Mouse (Mus musculus): ENCODE results near the gene Sstr2. TPM values are rescaled to one million over a fixed set of nuclear protein-coding genes. Genes with fewer than 3 reads are reported as not detected.

Sstr2 gene
- polyA plus RNA-seq, 2 experiments: 2.8 to 3.6 TPM

DNA sequence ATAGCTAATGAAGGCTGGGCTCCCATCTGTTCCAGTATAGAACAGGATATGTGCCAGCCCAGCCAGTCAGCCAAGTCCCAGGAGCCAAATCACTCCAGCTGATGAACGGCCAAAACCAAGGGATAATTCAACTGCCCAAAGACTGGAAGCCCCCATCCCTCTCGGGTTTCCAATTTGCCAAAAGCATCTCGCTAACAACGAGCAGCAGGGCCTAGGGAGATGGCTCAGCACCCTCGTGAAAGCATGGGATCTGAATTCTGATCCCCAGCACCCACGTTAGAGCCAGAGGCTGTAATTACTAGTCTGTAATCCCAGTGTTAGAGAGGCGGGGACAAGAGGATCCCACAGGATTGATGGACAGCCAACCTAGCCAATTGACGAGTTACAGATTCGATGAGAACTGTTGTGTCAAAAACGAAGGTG, 15.6 kb downstream of the Sstr2 start:
- WGBS (ENCODE audit: insufficient replicate concordance): 60% methylated on average over 10 of the region's 10 CpGs
- Histone ChIP-seq H3K4me2 (ENCODE audit: low read depth) (no peak overlapping the region), H3K4me3 (ENCODE audit: insufficient read depth in 1 of 2, low read depth in 2 of 2, low read length in 2 of 2) (no peak overlapping the region), H3K36me3 (replicated peaks; ENCODE audit: control insufficient read depth, insufficient read depth, low read depth) (no peaks in the 10 kb centered on the region), H3K27ac (no peak overlapping the region), H3K9me3 (ENCODE audit: control insufficient read depth, low read length) (no peaks in the 10 kb centered on the region), H3K27me3 (ENCODE audit: control insufficient read depth, insufficient read depth, low read length) (no peaks in the 10 kb centered on the region), H3K4me1 (replicated peaks; ENCODE audit: control insufficient read depth in 2 of 2, insufficient read depth in 2 of 2, low read length in 1 of 2) (no peaks in the 10 kb centered on the region), H3K9ac (replicated peaks) (no peak overlapping the region)
- no peak for ATAC-seq (ENCODE audit: insufficient read depth)
- no peak for TF ChIP-seq EP300 (IDR thresholded peaks at IDR 0.05; ENCODE audit: low read depth)
- no peak for DNase-seq (ENCODE audit: low read depth in 3 of 3, low spot score in 3 of 3)

DNA sequence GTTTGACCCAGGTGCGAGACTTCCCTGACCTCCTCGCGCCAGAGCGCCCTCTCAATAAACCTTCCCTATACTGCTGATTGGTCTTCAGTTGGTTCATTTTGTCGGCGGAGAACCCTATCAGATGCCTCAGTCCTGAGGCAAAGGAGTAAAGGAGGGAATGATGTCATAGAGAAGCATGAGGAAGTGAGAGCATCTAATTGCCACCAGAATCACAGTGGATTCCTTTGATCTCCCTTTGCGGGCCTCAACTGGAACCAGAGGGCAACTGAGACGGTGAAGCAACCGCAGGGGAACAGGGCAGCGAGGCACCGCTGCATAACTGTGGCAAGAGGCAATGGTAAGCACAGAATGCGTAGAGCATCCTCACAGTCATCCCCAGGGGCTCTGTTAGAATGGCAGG, 19.5 kb downstream of the Sstr2 start:
- 78% methylated on average over 12 of the region's 12 CpGs for whole genome bisulfite sequencing (ENCODE audit: insufficient replicate concordance)
- no peaks in the 10 kb centered on the region for H3K4me1 ChIP-seq (replicated peaks; ENCODE audit: control insufficient read depth in 2 of 2, insufficient read depth in 2 of 2, low read length in 1 of 2)

GRCm38 (mm10) chr11:113645181-113645580, 26.0 kb downstream of the Sstr2 start:
- peaks cover 10 to 12% of the 10 kb centered on the region in 2 experiments for H3K4me1 ChIP-seq (replicated peaks; ENCODE audit: control insufficient read depth in 2 of 2, insufficient read depth in 2 of 2, low read length in 1 of 2)
- ATAC-seq (ENCODE audit: insufficient read depth): no peak

More for the DNA sequence above, 19.5 kb downstream of the Sstr2 start:
- Histone ChIP-seq H3K36me3 (replicated peaks; ENCODE audit: control insufficient read depth, insufficient read depth, low read depth) (no peaks in the 10 kb centered on the region), H3K9ac (replicated peaks) (no peak overlapping the region), H3K4me3 (ENCODE audit: insufficient read depth in 1 of 2, low read depth in 2 of 2, low read length in 2 of 2) (no peak overlapping the region), H3K9me3 (ENCODE audit: control insufficient read depth, low read length) (no peaks in the 10 kb centered on the region), H3K27me3 (ENCODE audit: control insufficient read depth, insufficient read depth, low read length) (no peaks in the 10 kb centered on the region), H3K4me2 (ENCODE audit: low read depth) (no peak overlapping the region), H3K27ac (no peak overlapping the region)
- ATAC-seq (ENCODE audit: insufficient read depth): no peak
- no peak for TF ChIP-seq EP300 (IDR thresholded peaks at IDR 0.05; ENCODE audit: low read depth)
- TF ChIP-seq CTCF (IDR thresholded peaks at IDR 0.05; ENCODE audit: low read depth): no peak
- no peak for DNase-seq (ENCODE audit: low read depth in 3 of 3, low spot score in 3 of 3)

DNA sequence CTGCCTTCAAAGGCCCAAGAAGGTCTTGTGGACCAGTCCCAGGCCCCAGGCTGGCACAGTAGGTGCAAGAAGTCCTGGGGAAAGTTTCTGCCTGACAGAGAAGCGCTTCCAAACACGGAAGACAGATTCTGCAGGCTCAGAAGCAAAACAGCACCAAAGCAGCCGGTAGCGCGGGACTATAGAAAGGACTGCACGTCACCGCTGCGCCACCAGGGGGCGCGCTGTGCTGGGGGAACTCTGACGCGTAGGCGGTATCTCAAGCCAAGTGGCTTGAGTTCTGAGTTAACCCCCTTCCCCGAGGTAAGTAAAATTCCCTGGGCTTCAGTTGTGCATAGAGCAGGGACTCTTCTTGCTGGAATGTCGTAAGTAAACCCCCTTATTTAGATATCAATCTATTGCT, 29.0 kb downstream of the Sstr2 start:
- TF ChIP-seq CTCF (IDR thresholded peaks at IDR 0.05; ENCODE audit: low read depth) (peak; percentile 99), EP300 (IDR thresholded peaks at IDR 0.05; ENCODE audit: low read depth) (no peak)
- H3K4me1 ChIP-seq (replicated peaks; ENCODE audit: control insufficient read depth in 2 of 2, insufficient read depth in 2 of 2, low read length in 1 of 2): peaks cover 24 to 27% of the 10 kb centered on the region in 2 experiments
- 1% methylated on average over 15 of the region's 15 CpGs for WGBS (ENCODE audit: insufficient replicate concordance)
- ATAC-seq (ENCODE audit: insufficient read depth) (peak; percentile 21; the same call in 1 of the 2 replicates), DNase-seq (ENCODE audit: low read depth in 3 of 3, low spot score in 3 of 3) (peak; percentile 53 to 64 (median 62))
- no peak overlapping the region for H3K4me3 ChIP-seq (ENCODE audit: insufficient read depth in 1 of 2, low read depth in 2 of 2, low read length in 2 of 2)
- H3K27ac ChIP-seq: no peak overlapping the region
- H3K9ac ChIP-seq (replicated peaks): no peak overlapping the region
- H3K27me3 ChIP-seq (ENCODE audit: control insufficient read depth, insufficient read depth, low read length): no peaks in the 10 kb centered on the region
- peaks cover 16% of the 10 kb centered on the region for H3K36me3 ChIP-seq (replicated peaks; ENCODE audit: control insufficient read depth, insufficient read depth, low read depth)
- H3K4me2 ChIP-seq (ENCODE audit: low read depth): peak overlapping the region; percentile 95; the same call in 1 of the 2 replicates
- no peaks in the 10 kb centered on the region for H3K9me3 ChIP-seq (ENCODE audit: control insufficient read depth, low read length)

More at GRCm38 (mm10) chr11:113645181-113645580, 26.0 kb downstream of the Sstr2 start:
- no peak for DNase-seq (ENCODE audit: low read depth in 3 of 3, low spot score in 3 of 3)
- no peaks in the 10 kb centered on the region for H3K27me3 ChIP-seq (ENCODE audit: control insufficient read depth, insufficient read depth, low read length)
- no peaks in the 10 kb centered on the region for H3K36me3 ChIP-seq (replicated peaks; ENCODE audit: control insufficient read depth, insufficient read depth, low read depth)
- peak; percentile 21; the same call in 1 of the 2 replicates for TF ChIP-seq CTCF (IDR thresholded peaks at IDR 0.05; ENCODE audit: low read depth)
- TF ChIP-seq EP300 (IDR thresholded peaks at IDR 0.05; ENCODE audit: low read depth): no peak
- H3K9me3 ChIP-seq (ENCODE audit: control insufficient read depth, low read length): no peaks in the 10 kb centered on the region
- 69% methylated on average over 3 of the region's 3 CpGs for WGBS (ENCODE audit: insufficient replicate concordance)
- no peak overlapping the region for H3K4me2 ChIP-seq (ENCODE audit: low read depth)
- no peak overlapping the region for H3K9ac ChIP-seq (replicated peaks)
- no peak overlapping the region for H3K27ac ChIP-seq
- H3K4me3 ChIP-seq (ENCODE audit: insufficient read depth in 1 of 2, low read depth in 2 of 2, low read length in 2 of 2): no peak overlapping the region

DNA sequence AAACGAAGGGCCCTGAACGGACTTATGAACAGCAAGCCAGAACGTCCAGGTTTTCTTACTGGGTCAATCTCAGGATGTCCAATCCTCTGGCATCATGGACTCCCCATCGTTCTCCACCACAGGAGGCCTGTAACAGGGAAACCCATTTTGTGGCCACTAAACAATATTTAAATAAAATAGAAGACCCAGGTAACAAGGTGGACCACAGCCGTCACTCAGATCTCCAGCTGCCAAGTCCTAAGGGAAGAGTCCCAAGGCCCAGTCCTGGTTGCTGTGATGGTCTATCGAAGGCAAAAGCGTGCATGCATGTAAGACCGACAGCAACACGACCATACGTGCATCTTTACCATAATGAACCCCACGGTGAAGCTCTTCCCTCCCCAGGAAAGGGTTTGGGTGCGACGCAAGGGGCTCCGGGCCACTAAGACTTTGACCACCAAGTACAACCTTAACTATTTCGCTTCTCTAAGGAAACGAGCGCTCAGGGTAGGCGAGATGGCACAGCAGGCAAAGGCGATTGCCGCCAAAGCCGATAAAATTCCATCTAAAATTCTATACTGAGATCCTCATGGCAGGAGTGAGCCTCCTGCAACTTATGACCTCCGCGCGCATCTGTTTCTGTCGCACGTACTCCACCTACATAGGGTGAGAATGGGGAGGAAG, 29.7 kb downstream of the Sstr2 start, which contains the start of gene Cog1:
TSS of gene Cog1 (plus strand) at position 480 of the 663 bp plus-strand sequence.
- no peaks in the 10 kb centered on the region for H3K9me3 ChIP-seq (ENCODE audit: control insufficient read depth, low read length)
- peak within 1 kb of the TSS; percentile 95 for H3K4me2 ChIP-seq (ENCODE audit: low read depth)
- H3K27ac ChIP-seq: peak within 1 kb of the TSS; percentile 84
- H3K27me3 ChIP-seq (ENCODE audit: control insufficient read depth, insufficient read depth, low read length): no peaks in the 10 kb centered on the region
- 39% methylated on average over 26 of the region's 26 CpGs for WGBS (ENCODE audit: insufficient replicate concordance)
- peak within 1 kb of the TSS; percentile 86 for H3K9ac ChIP-seq (replicated peaks)
- H3K4me3 ChIP-seq (ENCODE audit: insufficient read depth in 1 of 2, low read depth in 2 of 2, low read length in 2 of 2): peak within 1 kb of the TSS; percentile 99 to 100
- H3K36me3 ChIP-seq (replicated peaks; ENCODE audit: control insufficient read depth, insufficient read depth, low read depth): peaks cover 22% of the 10 kb centered on the region
- ATAC-seq (ENCODE audit: insufficient read depth) (no peak; the same call in 1 of the 2 replicates), DNase-seq (ENCODE audit: low read depth in 3 of 3, low spot score in 3 of 3) (no peak)
- TF ChIP-seq CTCF (IDR thresholded peaks at IDR 0.05; ENCODE audit: low read depth) (no peak), EP300 (IDR thresholded peaks at IDR 0.05; ENCODE audit: low read depth) (no peak)
- peaks cover 24 to 27% of the 10 kb centered on the region in 2 experiments for H3K4me1 ChIP-seq (replicated peaks; ENCODE audit: control insufficient read depth in 2 of 2, insufficient read depth in 2 of 2, low read length in 1 of 2)

All from liver, embryonic 14.5 days (tissue).